Mouse (Mus musculus) cortical plate, adult 2 months (tissue): ENCODE data around the gene Sec14l2.

Experiments used
- CTCF ChIP-seq: fragments of 200-500 bp; IDR thresholded peaks from 2 replicates; pipeline ENCODE4 v1.5.1; 2011; ENCODE audit warnings: mild to moderate bottlenecking, control low read depth, low read length; ENCODE audit not compliant: insufficient read depth; ENCODE audit errors: extremely low read depth
- POLR2A ChIP-seq: fragments of 200-500 bp; IDR thresholded peaks from 2 replicates; pipeline ENCODE4 v1.6.1; 2011; ENCODE audit warnings: mild to moderate bottlenecking, low read length, control low read depth; ENCODE audit not compliant: insufficient read depth; ENCODE audit errors: extremely low read depth

- TF ChIP-seq CTCF (no peak), POLR2A (no peak)
Measured at GRCm38 (mm10) chr11:4148536-4149156, 25.4 kb upstream of the Sec14l2 start.
